Mouse (Mus musculus): ENCODE measurements around the gene Col9a2. TPM values are rescaled to one million over a fixed set of nuclear protein-coding genes. Genes with fewer than 3 reads are reported as not detected.

Gene Col9a2
- polyA plus RNA-seq (2012; rRNA removed): 0.53 and 0.77 TPM in 2 replicates

DNA sequence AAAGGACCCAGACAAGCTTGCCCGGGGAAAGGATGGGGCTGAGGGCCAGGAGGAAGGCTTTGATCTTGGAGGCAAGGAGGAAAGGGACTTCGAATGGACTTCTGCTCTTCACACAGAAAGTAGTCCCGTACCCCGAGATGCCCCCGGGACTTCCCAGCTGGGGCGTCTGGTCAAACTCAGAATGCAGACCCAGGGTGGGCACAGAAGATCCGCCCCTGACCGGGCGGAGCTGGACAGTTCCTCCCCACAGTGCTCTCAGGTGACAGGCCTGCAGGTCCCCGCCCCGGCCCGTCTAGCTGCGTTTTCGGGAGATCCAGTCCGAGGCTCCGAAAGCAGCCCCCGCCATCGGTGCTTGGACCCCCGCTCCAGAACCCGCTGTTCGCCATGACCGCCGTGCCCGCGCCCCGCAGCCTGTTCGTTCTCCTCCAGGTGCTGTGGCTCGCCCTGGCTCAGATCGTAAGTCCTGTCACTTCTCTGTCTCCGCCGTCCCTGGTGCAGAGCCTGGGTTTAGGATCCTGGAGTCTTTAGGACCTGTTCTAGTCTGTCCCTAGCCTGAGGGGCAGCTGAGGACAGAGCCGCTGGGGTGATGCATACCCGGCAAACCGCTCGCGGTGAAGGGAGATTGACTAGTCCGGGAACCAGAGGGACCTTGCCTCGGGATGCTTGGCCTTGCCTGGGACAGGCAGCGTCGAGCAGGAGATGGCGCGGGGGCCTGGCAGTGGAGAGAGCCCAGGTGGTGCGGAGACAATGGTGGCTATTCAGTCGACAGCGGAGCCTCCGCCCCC lies at the start of gene Col9a2:
Gene Col9a2, plus strand, starts transcription at position 55 of the 785 bp plus-strand sequence.

DNA sequence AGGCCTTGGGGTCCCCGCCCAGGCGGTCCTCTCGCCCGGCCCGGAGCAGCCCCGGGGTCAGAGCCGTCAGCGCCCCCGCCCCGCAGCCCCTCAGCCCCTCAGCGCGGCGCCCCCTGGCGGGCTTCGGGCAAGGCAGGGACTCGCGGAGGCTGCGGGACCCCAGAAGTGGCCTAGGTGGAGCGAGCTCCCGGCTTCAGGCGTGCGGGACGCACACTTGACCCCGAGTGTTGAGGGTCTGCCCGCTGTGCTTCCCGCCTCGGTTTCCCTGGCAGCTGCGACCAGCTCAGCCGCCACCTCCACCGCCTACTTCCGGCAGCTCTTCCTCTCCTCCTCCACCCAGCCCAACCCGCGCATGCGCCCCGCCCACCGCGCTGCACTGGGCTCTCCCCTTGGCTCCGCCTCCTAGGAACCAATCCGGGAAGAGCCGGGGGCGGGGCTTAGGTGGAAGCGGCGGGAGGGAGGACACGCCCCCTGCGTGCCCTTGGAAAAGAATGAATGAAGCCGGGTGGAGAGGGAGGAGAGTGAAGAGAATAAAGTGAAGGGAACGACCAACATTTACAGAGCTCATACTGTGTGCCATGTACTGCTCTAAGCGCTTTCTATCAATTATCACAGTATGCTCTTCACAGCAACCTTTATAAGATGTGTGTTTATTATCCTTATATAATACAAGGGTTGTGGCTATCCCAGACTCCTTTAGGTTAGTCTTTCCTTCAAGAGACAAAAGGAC lies 22.1 kb upstream of the Col9a2 start, which contains the start of gene Smap2:
Gene Smap2, minus strand, starts transcription at position 320 of the 730 bp plus-strand sequence.

DNA sequence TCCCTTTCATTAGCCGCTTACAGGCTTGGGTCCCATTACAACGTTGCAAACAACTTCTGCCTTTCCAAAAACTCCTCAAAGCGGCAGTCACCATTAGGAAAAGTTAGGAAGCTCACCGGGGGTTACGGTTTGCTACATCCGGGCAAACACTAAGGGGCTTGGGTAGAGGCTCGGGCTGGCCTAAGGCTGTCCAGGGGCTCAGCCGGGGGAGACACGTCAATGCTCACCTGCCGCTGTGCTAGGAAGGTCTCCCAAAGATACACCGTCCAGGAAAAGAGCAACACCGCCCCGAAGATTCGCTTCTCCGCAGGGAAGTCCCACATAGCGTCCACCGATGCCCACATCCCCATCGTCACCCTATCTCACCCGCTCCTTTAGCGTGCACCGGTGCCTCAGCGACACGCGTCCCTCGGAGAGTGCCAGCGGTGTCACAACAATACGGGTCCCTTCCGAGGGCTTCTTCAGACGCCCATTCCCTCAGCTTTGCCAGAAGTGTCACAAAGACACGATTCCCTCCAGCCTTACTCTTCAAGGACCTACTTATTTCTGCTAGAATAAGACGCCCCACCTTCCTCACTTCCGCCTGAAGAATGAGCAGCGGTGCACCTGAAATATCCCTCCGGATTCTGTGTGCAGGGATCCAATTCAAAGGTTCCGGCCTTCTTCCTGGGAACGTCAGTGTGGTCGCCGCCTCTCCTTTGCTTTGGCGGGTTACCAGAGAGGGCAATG lies 58.6 kb downstream of the Col9a2 start, which contains the start of gene Zmpste24:
Gene Zmpste24, minus strand, starts transcription at position 592 of the 729 bp plus-strand sequence.

Other genes with a start within 250 kb of the Col9a2 start
- 159 and 170 TPM in 2 replicates for gene Nfyc, start 207.8 kb upstream of the Col9a2 start, polyA plus RNA-seq (2012; rRNA removed)
- gene Rims3, start 184.6 kb upstream of the Col9a2 start, polyA plus RNA-seq (2012; rRNA removed): 1.00 and 1.0 TPM in 2 replicates
- gene Exo5, start 114.4 kb upstream of the Col9a2 start, polyA plus RNA-seq (2012; rRNA removed): 4.1 and 4.5 TPM in 2 replicates
- gene Zfp69, start 87.7 kb upstream of the Col9a2 start, polyA plus RNA-seq (2012; rRNA removed): 1.9 and 2.9 TPM in 2 replicates
- 16.6 and 18.0 TPM in 2 replicates for gene Smap2, start 22.1 kb upstream of the Col9a2 start, polyA plus RNA-seq (2012; rRNA removed)
- 12.4 and 13.1 TPM in 2 replicates for gene Zmpste24, start 58.9 kb downstream of the Col9a2 start, polyA plus RNA-seq (2012; rRNA removed)
- gene Tmco2, start 69.8 kb downstream of the Col9a2 start, polyA plus RNA-seq (2012; rRNA removed): not detected in 2 replicates
- gene Rlf, start 175.7 kb downstream of the Col9a2 start, polyA plus RNA-seq (2012; rRNA removed): 1.8 and 2.2 TPM in 2 replicates

All from colon, adult 2 months (tissue).